Mouse (Mus musculus): ENCODE results near the gene Ppp1r12c. TPM values are rescaled to one million over a fixed set of nuclear protein-coding genes. Genes with fewer than 3 reads are reported as not detected.
A peak's percentile ranks its signal among the peaks of the same experiment; 100 is the strongest.

Ppp1r12c gene
- polyA plus RNA-seq, 1 experiment, result 293 TPM

GRCm38 (mm10) chr7:4473940-4474339 lies 27.5 kb downstream of the Ppp1r12c start:
- H3K27ac ChIP-seq (ENCODE audit: insufficient read depth, low read depth, low read length), result no peak overlapping the region
- TF ChIP-seq CTCF (IDR thresholded peaks at IDR 0.05; ENCODE audit: low read depth, low read length) (no peak), POLR2A (IDR thresholded peaks at IDR 0.05; ENCODE audit: borderline replicate concordance, low read depth, low read length) (no peak)
- no peaks in the 10 kb centered on the region for H3K4me1 ChIP-seq (ENCODE audit: control insufficient read depth, insufficient read depth, low read length)
- no peak overlapping the region for H3K4me3 ChIP-seq (ENCODE audit: insufficient read depth, low read length)

GRCm38 (mm10) chr7:4471179-4471555 lies 30.3 kb downstream of the Ppp1r12c start:
- Histone ChIP-seq H3K4me3 (ENCODE audit: insufficient read depth, low read length) (peak overlapping the region; percentile 33), H3K4me1 (ENCODE audit: control insufficient read depth, insufficient read depth, low read length) (no peaks in the 10 kb centered on the region), H3K27ac (ENCODE audit: insufficient read depth, low read depth, low read length) (no peak overlapping the region)
- TF ChIP-seq POLR2A (IDR thresholded peaks at IDR 0.05; ENCODE audit: borderline replicate concordance, low read depth, low read length) (no peak), CTCF (IDR thresholded peaks at IDR 0.05; ENCODE audit: low read depth, low read length) (no peak)

GRCm38 (mm10) chr7:4470275-4471178 lies 31.0 kb downstream of the Ppp1r12c start:
- Histone ChIP-seq H3K27ac (ENCODE audit: insufficient read depth, low read depth, low read length) (no peak overlapping the region), H3K4me3 (ENCODE audit: insufficient read depth, low read length) (peak overlapping the region; percentile 33), H3K4me1 (ENCODE audit: control insufficient read depth, insufficient read depth, low read length) (no peaks in the 10 kb centered on the region)
- TF ChIP-seq CTCF (IDR thresholded peaks at IDR 0.05; ENCODE audit: low read depth, low read length) (no peak), POLR2A (IDR thresholded peaks at IDR 0.05; ENCODE audit: borderline replicate concordance, low read depth, low read length) (no peak)

- no peak for TF ChIP-seq CTCF (IDR thresholded peaks at IDR 0.05; ENCODE audit: low read depth, low read length)
- Histone ChIP-seq H3K27ac (ENCODE audit: insufficient read depth, low read depth, low read length) (no peak overlapping the region), H3K4me3 (ENCODE audit: insufficient read depth, low read length) (no peak overlapping the region), H3K4me1 (ENCODE audit: control insufficient read depth, insufficient read depth, low read length) (no peaks in the 10 kb centered on the region; the same call in 1 of the 2 replicates)
Observed at GRCm38 (mm10) chr7:4467801-4468200, 33.7 kb downstream of the Ppp1r12c start.

- Histone ChIP-seq H3K4me1 (ENCODE audit: control insufficient read depth, insufficient read depth, low read length) (no peaks in the 10 kb centered on the region; the same call in 1 of the 2 replicates), H3K27ac (ENCODE audit: insufficient read depth, low read depth, low read length) (no peak overlapping the region), H3K4me3 (ENCODE audit: insufficient read depth, low read length) (no peak overlapping the region)
- TF ChIP-seq POLR2A (IDR thresholded peaks at IDR 0.05; ENCODE audit: borderline replicate concordance, low read depth, low read length), result no peak
- TF ChIP-seq CTCF (IDR thresholded peaks at IDR 0.05; ENCODE audit: low read depth, low read length), result no peak
Observed at GRCm38 (mm10) chr7:4464194-4464824, 37.2 kb downstream of the Ppp1r12c start.

- peak within 1 kb of the TSS; percentile 78 for H3K4me3 ChIP-seq (ENCODE audit: insufficient read depth, low read length)
- TF ChIP-seq POLR2A (IDR thresholded peaks at IDR 0.05; ENCODE audit: borderline replicate concordance, low read depth, low read length) (no peak), CTCF (IDR thresholded peaks at IDR 0.05; ENCODE audit: low read depth, low read length) (no peak)
- H3K4me1 ChIP-seq (ENCODE audit: control insufficient read depth, insufficient read depth, low read length), result no peaks in the 10 kb centered on the region; the same call in 1 of the 2 replicates
- H3K27ac ChIP-seq (ENCODE audit: insufficient read depth, low read depth, low read length), result peak within 1 kb of the TSS; percentile 56
Observed at GRCm38 (mm10) chr7:4460576-4461434, 40.7 kb downstream of the Ppp1r12c start, which contains the start of gene Eps8l1. Gene Eps8l1 (plus strand): TSS chr7:4460674.

- TF ChIP-seq POLR2A (IDR thresholded peaks at IDR 0.05; ENCODE audit: borderline replicate concordance, low read depth, low read length) (no peak), CTCF (IDR thresholded peaks at IDR 0.05; ENCODE audit: low read depth, low read length) (no peak)
- H3K4me3 ChIP-seq (ENCODE audit: insufficient read depth, low read length), result no peak overlapping the region
- no peak overlapping the region for H3K27ac ChIP-seq (ENCODE audit: insufficient read depth, low read depth, low read length)
- H3K4me1 ChIP-seq (ENCODE audit: control insufficient read depth, insufficient read depth, low read length), result peaks cover 17% of the 10 kb centered on the region
Observed at GRCm38 (mm10) chr7:4452644-4453043, 48.8 kb downstream of the Ppp1r12c start.

GRCm38 (mm10) chr7:4449211-4449610 lies 52.3 kb downstream of the Ppp1r12c start:
- TF ChIP-seq POLR2A (IDR thresholded peaks at IDR 0.05; ENCODE audit: borderline replicate concordance, low read depth, low read length), result no peak
- no peak for TF ChIP-seq CTCF (IDR thresholded peaks at IDR 0.05; ENCODE audit: low read depth, low read length)
- H3K27ac ChIP-seq (ENCODE audit: insufficient read depth, low read depth, low read length), result no peak overlapping the region
- peaks cover 21% of the 10 kb centered on the region for H3K4me1 ChIP-seq (ENCODE audit: control insufficient read depth, insufficient read depth, low read length)
- H3K4me3 ChIP-seq (ENCODE audit: insufficient read depth, low read length), result no peak overlapping the region

GRCm38 (mm10) chr7:4448439-4448838 lies 53.0 kb downstream of the Ppp1r12c start:
- no peak overlapping the region for H3K27ac ChIP-seq (ENCODE audit: insufficient read depth, low read depth, low read length)
- TF ChIP-seq POLR2A (IDR thresholded peaks at IDR 0.05; ENCODE audit: borderline replicate concordance, low read depth, low read length) (no peak), CTCF (IDR thresholded peaks at IDR 0.05; ENCODE audit: low read depth, low read length) (no peak)
- H3K4me3 ChIP-seq (ENCODE audit: insufficient read depth, low read length), result no peak overlapping the region
- peaks cover 22% of the 10 kb centered on the region for H3K4me1 ChIP-seq (ENCODE audit: control insufficient read depth, insufficient read depth, low read length)
